Mouse (Mus musculus): ENCODE measurements around the gene Serpine3. TPM values are rescaled to one million over a fixed set of nuclear protein-coding genes. Genes with fewer than 3 reads are reported as not detected.

Serpine3 gene
- total RNA-seq, 2 experiments from 2014 or later, result not detected

- intact Hi-C loops (cut with DNase I), result no loop called here
These were observed 68.4 kb downstream of the Serpine3 start for GRCm38 (mm10) chr14:62731902-62732301.

GRCm38 (mm10) chr14:62733666-62734065, 70.2 kb downstream of the Serpine3 start:
- intact Hi-C loops (cut with DNase I), result no loop called here
- DNase-seq (ENCODE audit: low spot score in 2 of 2), result no peak

More at GRCm38 (mm10) chr14:62731902-62732301, 68.4 kb downstream of the Serpine3 start:
- DNase-seq (ENCODE audit: low spot score in 2 of 2), result no peak

GRCm38 (mm10) chr14:62735646-62736045, 72.2 kb downstream of the Serpine3 start:
- intact Hi-C loops (cut with DNase I), result no loop called here

More at GRCm38 (mm10) chr14:62735646-62736045, 72.2 kb downstream of the Serpine3 start:
- no peak for DNase-seq (ENCODE audit: low spot score in 2 of 2)

Other genes starting within 250 kb of the Serpine3 start
- under 1 TPM; 0.39 to 0.55 TPM for gene Gucy1b2, start 207.4 kb upstream of the Serpine3 start, total RNA-seq (2021)
- gene Fam124a, start 107.9 kb upstream of the Serpine3 start, total RNA-seq (2021), result 10 to 100 TPM; 25.4 TPM
- not detected for gene Gm4131, start 96.7 kb upstream of the Serpine3 start, total RNA-seq (2021)
- 10 to 100 TPM; 33.4 to 39.3 TPM for gene Ints6, start 97.5 kb downstream of the Serpine3 start, total RNA-seq (2021)
- 10 to 100 TPM; 11.4 to 12.1 TPM for gene Wdfy2, start 174.0 kb downstream of the Serpine3 start, total RNA-seq (2021)